Comparison of ENCODE assay signal across 11 mouse cellular contexts in the genomic region with DNA sequence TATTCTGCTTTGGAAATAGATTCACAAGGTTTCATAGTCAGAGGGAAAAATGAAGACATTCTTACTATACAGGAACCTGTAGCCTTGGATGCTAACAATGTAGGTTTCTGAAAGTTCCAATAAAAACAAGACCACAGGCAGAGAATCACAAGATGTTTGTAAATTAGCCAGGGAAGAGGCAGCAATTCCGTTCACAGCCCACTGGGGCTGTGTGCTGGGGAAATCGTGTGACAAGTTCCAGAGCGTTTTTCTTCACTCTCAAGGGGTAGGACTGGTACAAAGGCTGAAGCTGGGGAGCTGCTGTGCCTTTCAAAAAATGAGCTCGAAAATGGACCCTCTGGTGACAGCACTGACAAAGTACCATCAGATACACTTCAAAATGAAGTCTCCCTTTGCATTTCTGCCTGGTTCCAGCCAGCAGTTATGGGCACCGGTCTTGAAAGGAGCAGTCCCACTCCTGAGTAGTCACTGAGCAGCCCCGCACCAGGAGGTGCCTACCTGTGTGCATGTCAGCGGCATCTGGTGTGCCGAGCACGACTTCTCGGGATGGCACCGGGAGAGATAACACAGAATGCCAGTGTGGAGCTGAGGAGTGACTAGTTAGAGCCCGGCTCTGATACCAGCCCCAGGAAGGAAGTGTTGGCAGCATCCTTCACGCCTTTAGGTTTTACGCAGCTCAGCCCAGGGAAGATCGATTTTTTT.
A peak's percentile ranks its signal among the peaks of the same experiment; 100 is the strongest.
DNase-seq lines count a peak whose midpoint lies in the region; ATAC-seq and TF ChIP-seq lines count a peak whose summit lies in the region.
"Had no signal": no experiment of that assay in that cellular context is flagged by ENCODE, and none has a peak within 500 bp of the region (broad histone marks: within the 10 kb centered on the region; RNA-seq: fewer than 3 reads in every experiment).

No protein-coding gene starts in this region.

- no peaks in the 10 kb centered on the region for H3K9me3 ChIP-seq in heart, embryonic 11.5 days (replicated peaks; ENCODE audit: control insufficient read depth, low read length)
- H3K9me3 ChIP-seq in forebrain, embryonic 14.5 days (replicated peaks; ENCODE audit: control insufficient read depth, low read length), result no peaks in the 10 kb centered on the region
- no peaks in the 10 kb centered on the region for H3K9me3 ChIP-seq in midbrain, embryonic 16.5 days (replicated peaks; ENCODE audit: control insufficient read depth, low read length, poor library complexity, severe bottlenecking)

- no peak for TF ChIP-seq CTCF in left cerebral cortex, adult 2 months (IDR thresholded peaks at IDR 0.05)

- intact Hi-C loops in heart, postnatal 25 days (cut with DNase I), result no loop called here
- intact Hi-C loops in left cerebral cortex, adult 2 months (cut with DNase I), result no loop called here
- intact Hi-C loops in left cerebral cortex, postnatal 25 days (cut with DNase I), result no loop called here

- no peak for DNase-seq in heart, postnatal 25 days (ENCODE audit: low spot score)
- DNase-seq in left cerebral cortex, adult 2 months (ENCODE audit: extremely low spot score in 1 of 2, low spot score in 2 of 2), result no peak
- DNase-seq in left cerebral cortex, postnatal 25 days (ENCODE audit: low spot score in 2 of 2), result no peak
- DNase-seq in forebrain, embryonic 14.5 days (ENCODE audit: low spot score), result peak; percentile 42
- no peak for DNase-seq in adrenal gland, adult 18-20 months (ENCODE audit: low spot score in 2 of 2)
- DNase-seq: adrenal gland, postnatal 36 days; cerebellum, postnatal 36 days; kidney, postnatal 25 days had no signal

- no peak overlapping the region for H3K4me3 ChIP-seq in heart, embryonic 11.5 days (ENCODE audit: low read depth, low read length)
- H3K4me3 ChIP-seq in left cerebral cortex, adult 2 months, result peak overlapping the region; percentile 24
- no peak overlapping the region for H3K4me3 ChIP-seq in forebrain, embryonic 14.5 days (ENCODE audit: low read depth, low read length)
- no peak overlapping the region for H3K4me3 ChIP-seq in midbrain, embryonic 16.5 days (ENCODE audit: low read depth, low read length)

- peak overlapping the region; percentile 41 for H3K4me2 ChIP-seq in heart, embryonic 11.5 days
- 0 out of 2 replicates have a peak overlapping the region, but pooled peaks have one; percentile 7 for H3K4me2 ChIP-seq in forebrain, embryonic 14.5 days (ENCODE audit: low read length)
- H3K4me2 ChIP-seq in midbrain, embryonic 16.5 days (ENCODE audit: low read length), result peak overlapping the region; percentile 26

- WGBS in heart, embryonic 11.5 days (ENCODE audit: insufficient replicate concordance), result 40% methylated on average over 15 of the region's 15 CpGs
- WGBS in forebrain, embryonic 14.5 days, result 66% methylated on average over 15 of the region's 15 CpGs
- WGBS in midbrain, embryonic 16.5 days, result 59% methylated on average over 15 of the region's 15 CpGs

- no peak overlapping the region for H3K27ac ChIP-seq in heart, embryonic 11.5 days (ENCODE audit: low read depth, low read length)
- peak overlapping the region; percentile 1; the same call in 1 of the 2 replicates for H3K27ac ChIP-seq in left cerebral cortex, adult 2 months
- H3K27ac ChIP-seq in forebrain, embryonic 14.5 days (ENCODE audit: low read depth, low read length), result no peak overlapping the region
- H3K27ac ChIP-seq in midbrain, embryonic 16.5 days (ENCODE audit: low read length), result peak overlapping the region; percentile 23

- H3K36me3 ChIP-seq in heart, embryonic 11.5 days (ENCODE audit: control insufficient read depth, insufficient read depth, low read length), result no peaks in the 10 kb centered on the region
- H3K36me3 ChIP-seq in forebrain, embryonic 14.5 days (ENCODE audit: control insufficient read depth, insufficient read depth, low read length), result no peaks in the 10 kb centered on the region
- no peaks in the 10 kb centered on the region for H3K36me3 ChIP-seq in midbrain, embryonic 16.5 days (ENCODE audit: control insufficient read depth, insufficient read depth, low read length)

- ATAC-seq in heart, embryonic 11.5 days (replicated peaks; ENCODE audit: insufficient number of reproducible peaks, low FRiP score, low TSS enrichment), result no peak
- ATAC-seq in forebrain, embryonic 14.5 days, result no peak; the same call in 1 of the 2 replicates
- ATAC-seq in midbrain, embryonic 16.5 days, result peak; percentile 42; the same call in 1 of the 2 replicates
- ATAC-seq in megakaryocyte progenitor cell, adult 5-6 weeks (replicated peaks; ENCODE audit: poor library complexity), result no peak

- H3K4me1 ChIP-seq in heart, embryonic 11.5 days (ENCODE audit: control insufficient read depth, insufficient read depth, low read length), result no peaks in the 10 kb centered on the region
- H3K4me1 ChIP-seq in forebrain, embryonic 14.5 days (ENCODE audit: control insufficient read depth, insufficient read depth, low read length), result peaks cover 3% of the 10 kb centered on the region; the same call in 1 of the 2 replicates
- H3K4me1 ChIP-seq in midbrain, embryonic 16.5 days (ENCODE audit: control insufficient read depth, insufficient read depth, low read length), result peaks cover 15% of the 10 kb centered on the region

- no peak overlapping the region for H3K9ac ChIP-seq in heart, embryonic 11.5 days (ENCODE audit: low read depth, low read length)
- H3K9ac ChIP-seq in forebrain, embryonic 14.5 days (ENCODE audit: low read length), result no peak overlapping the region
- no peak overlapping the region for H3K9ac ChIP-seq in midbrain, embryonic 16.5 days (ENCODE audit: low read depth, low read length)

- no peaks in the 10 kb centered on the region for H3K27me3 ChIP-seq in heart, embryonic 11.5 days (ENCODE audit: control insufficient read depth, insufficient read depth, low read length)
- no peaks in the 10 kb centered on the region for H3K27me3 ChIP-seq in forebrain, embryonic 14.5 days (replicated peaks; ENCODE audit: control insufficient read depth, insufficient read depth, low read length)
- H3K27me3 ChIP-seq in midbrain, embryonic 16.5 days (ENCODE audit: control insufficient read depth, insufficient read depth, low read depth, low read length), result no peaks in the 10 kb centered on the region

Comparison
In these comparisons a context has a peak if more than half of its experiments do, and no peak if none do; other contexts are left out.
1. H3K27ac ChIP-seq: peak in left cerebral cortex, adult 2 months (single experiment) and midbrain, embryonic 16.5 days (single experiment); none in heart, embryonic 11.5 days (single experiment) and forebrain, embryonic 14.5 days (single experiment).
2. Peak in every context shown above with its lines, with median percentiles within 50 percentile points of each other: H3K4me2 ChIP-seq.